Mouse (Mus musculus): ENCODE measurements at regions not wholly inside any gene's neighbourhood (a gene's known extent, or its start where the extent isn't known, plus 50 kb on each side); places are given as distances from the start of the nearest gene placed in this dataset.

DNA sequence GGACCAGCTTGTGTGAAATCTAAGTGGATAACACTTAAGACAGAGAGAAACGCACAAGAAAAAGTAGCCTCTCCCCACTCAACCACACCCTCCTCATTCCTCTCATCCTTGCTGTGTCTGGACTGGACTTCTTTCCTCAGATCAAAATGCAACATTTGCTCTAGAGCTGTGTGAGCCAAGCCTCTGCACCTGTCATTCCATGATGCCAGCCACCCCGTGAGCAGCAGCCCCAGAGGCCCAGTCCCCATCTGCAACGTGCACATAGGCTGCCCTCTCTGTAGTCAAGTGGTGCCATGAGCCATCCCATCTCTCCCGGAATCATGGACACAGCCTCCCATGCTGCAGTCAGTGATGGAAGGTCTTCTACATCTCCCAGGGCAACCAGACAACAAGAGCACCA is 55.1 kb upstream of the Gpc1 start:
- ATAC-seq (ENCODE audit: poor library complexity, severe bottlenecking): no peak

DNA sequence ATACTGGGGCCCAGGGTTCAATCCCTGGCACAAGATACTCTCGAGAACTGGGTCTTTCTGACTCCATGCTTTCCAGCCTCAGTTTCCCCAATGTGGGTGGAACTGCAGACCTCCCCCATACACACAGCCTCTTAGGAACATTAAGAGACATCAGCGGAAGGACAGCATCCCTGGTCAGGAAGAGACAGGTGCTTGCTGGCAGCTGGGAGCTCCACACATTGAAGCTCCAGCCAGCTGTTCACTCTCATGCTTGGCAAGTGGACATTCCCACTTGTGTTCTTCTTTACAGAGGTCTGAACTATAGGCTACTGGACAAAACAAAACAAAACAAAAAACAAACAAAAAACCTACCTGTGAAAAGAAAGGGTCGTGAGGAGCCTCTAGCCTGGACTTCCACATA is 55.5 kb upstream of the Gpc1 start:
- no peak for ATAC-seq (ENCODE audit: poor library complexity, severe bottlenecking)

DNA sequence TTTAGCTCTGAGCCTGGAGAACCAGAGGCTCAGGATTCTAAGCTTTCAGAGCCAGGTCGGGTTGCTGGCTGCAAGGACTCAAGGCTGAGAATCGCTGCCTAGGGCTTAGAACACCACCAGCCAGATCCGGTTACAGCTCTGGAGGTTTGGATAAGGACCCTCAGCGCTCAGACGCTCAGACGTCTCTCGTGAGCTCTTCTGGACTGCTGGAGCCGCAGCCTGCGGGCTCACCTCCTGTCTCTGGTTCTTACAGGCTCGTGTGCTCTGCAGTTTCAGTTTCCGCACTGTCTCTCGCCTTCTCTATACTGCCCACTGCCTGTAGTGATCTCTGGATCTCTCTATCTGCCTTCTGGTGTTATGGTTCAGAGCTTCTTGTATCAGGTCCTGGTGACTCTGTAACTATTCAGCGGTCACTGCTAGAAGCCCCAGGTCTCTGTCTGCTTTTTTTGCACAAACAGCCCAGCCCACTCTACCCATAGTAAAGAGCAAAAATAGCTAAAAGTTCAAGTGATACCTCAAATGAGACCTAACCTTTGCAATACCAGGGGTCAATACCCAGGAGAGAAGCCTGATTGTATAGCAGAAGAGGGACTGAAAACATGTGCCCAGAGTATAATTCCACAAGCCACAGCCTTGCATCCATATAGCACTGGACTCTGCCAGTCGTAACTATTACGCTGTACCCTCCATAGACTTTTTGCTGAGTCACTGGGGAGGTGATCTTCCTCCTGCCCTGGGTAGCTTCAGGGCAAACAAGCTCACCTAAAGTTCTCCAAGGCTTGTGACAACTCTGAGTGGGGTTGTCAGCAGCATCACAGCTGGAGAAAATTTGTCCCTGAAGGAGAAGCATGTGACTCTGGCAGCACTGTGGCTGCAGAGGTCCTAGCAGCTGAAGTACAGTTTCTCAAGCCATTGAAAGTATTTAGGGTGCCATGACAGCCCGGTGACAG is 56.4 kb upstream of the Gpc1 start:
- ATAC-seq (ENCODE audit: poor library complexity, severe bottlenecking): peak; percentile 58

DNA sequence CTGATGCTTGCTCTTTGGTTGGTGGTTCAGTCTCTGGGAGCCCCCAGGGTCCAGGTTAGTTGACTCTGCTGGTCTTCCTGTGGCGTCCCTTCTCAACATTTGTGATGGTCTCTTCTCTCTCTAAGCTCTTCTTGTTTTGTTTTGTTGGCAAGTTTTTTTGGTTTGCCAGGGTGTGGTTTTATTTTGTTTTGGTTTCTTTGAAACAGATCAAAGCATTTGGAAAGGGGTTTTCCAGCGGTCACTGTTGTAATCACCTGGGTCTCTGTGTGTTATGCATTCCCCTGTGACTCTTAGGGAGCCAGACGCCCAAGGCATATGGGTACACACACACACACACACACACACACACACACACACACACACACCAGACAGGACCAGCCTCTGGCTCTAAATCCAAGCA is 57.4 kb upstream of the Gpc1 start:
- ATAC-seq (ENCODE audit: poor library complexity, severe bottlenecking): no peak

DNA sequence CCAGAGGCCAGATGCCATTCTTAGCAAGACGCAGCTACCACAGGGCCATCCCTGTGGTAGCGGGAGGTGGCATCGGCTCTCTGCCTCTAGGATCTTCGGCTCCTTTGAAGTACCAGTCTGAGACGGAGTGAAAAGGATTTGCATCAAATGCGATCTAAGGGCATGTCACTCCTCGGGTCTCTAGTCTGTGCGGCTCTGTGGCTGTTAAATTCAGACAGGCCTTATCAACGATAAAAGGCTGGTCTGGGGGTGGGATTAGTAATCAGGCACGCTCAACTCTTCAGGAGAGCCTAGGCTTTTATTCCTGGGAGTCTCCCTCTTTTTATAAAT is 58.7 kb upstream of the Gpc1 start:
- no peak for ATAC-seq (ENCODE audit: poor library complexity, severe bottlenecking)

DNA sequence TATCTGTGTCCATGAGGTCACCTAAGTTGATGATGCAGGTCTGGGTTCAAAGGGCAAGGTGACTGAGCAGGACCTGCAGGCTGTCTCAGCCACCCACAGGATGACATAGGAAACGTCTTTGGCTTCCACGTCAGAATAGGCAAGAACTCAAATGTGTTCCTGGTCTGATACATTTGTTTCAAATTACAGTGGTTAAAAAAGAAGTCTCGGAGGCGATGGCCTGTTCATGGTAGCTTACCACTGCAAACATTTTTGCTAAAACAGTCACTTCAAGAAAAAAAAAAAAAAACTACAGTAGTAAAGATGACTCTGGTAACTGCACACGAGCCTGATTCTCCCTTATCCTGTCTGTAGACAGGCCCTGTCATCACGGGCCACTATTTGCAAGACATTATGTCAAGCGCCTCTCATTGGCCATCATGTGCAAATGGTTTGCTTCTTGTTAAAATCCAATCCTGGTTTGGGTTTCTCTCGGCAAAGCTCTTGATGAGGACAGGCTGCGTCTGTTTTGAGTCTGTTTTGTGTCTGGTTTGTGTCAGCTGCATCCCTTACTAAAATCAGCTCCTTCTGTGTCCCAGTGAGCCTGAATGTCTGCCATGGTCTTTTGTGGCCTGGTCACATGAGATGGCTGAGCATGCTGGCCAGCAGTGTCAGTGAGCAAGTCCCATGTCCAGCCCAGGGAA is 59.2 kb upstream of the Gpc1 start:
- no peak for ATAC-seq (ENCODE audit: poor library complexity, severe bottlenecking)

DNA sequence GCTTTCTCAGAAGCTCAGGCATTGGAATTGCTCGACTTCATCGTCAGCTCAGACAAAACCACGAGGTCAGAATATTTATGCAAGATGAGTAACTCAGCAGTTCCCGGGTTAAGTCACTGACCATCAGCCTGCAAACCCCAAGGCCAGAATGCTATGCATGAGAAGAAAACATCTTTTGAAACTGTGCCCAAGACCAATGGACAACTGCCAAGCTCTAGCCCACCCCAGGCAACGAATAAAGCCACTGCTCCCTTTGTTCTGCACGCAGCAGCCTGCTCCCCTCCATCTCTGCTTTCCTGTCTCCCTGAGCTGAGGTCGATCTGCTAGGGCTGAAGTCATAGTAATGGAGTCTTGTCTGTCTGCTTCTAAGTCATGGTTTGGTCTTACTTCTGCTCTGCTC is 61.7 kb upstream of the Gpc1 start:
- ATAC-seq (ENCODE audit: poor library complexity, severe bottlenecking): no peak

DNA sequence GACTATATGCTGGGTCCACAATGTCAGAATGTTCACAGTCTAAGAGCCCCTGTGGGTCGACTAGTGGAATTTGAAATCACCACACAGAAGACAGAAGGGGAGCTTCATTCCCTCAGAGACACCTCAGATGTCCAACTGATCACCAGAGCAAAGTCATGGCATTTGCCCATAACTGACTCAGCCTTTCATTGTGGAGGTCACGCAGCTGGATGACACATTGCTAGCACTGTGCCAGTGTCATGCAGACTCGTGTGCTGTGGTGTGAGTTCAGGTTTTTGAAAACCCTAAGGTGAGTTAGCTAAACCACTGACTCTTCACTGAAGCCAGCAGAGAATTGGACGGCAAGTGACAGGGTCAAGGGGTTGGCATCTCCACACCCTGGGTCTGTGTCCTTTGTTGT is 62.3 kb upstream of the Gpc1 start:
- ATAC-seq (ENCODE audit: poor library complexity, severe bottlenecking): no peak

DNA sequence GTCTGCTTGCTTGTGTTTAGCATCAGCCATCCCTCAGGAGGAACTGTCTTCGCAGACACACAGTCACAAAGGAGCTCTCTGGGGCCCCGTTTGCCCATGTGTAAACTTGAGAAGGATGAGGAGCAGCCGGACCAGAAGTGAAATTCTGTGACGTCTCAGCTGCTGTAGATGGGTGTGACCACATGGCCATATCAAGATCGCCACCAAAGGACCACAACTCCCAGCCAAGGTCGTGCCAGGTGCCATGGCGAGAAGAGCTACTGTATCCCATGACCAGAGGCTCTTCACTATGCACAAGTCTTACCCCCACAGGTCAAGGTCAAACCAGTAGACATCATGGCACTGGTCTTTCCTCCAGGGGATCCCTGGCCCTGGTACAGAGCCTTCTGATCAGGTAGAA is 64.9 kb upstream of the Gpc1 start:
- no peak for ATAC-seq (ENCODE audit: poor library complexity, severe bottlenecking)

DNA sequence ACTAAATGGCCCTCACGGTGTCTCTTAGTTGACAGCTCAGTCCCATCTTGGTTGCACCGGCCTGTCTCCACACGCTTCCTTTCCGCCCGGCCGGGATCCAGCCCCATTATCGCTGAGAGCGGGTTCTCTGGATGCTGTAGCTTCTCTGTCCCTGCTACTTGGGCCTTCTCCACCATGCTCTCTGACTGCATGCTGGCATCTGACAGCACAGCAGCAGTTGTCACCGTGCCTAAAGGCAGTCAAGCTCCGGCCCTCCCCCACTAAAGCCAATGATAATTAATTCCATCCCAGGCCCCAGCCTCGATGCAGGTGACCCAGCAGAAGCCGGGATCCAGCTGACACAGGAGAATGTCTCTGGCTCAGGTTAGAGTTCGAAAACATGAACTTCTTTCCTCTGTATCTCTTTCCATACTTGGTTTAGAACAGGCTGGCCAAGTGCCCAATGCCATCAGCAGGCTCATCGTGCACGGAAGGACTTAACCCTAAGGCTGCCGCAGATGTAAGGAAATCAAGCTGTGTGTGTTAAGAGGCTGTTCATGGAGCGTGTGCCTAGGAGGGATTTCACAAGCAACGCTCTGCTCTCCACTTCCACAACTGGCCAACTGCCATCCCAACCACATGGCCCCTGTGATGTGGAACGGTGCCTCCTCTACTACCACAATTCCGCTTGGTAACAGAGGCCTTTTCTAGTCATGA is 76.5 kb upstream of the Gpc1 start:
- peak; percentile 77 for ATAC-seq (ENCODE audit: poor library complexity, severe bottlenecking)

DNA sequence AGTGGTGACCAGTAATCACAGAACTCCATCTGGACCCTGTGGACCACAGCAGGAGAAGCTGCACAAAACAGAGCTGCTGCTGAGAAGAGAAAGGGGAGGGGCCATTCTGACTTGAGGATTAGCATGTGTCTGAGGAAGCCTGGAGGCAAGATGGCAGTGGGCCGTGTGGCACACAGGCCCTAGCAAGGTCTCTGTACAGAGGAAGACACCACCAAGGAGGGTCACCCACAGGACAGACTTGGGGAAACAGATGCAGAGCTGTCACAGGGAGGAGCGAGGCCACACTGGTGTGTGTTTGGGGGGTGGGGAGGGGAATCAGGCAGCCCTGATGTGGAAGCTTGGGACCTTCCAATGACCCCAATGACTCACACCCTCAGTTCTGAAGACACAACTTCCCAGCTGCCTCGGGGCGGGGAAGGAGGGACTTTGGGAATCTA is 79.7 kb upstream of the Gpc1 start:
- ATAC-seq (ENCODE audit: poor library complexity, severe bottlenecking): peak; percentile 23

DNA sequence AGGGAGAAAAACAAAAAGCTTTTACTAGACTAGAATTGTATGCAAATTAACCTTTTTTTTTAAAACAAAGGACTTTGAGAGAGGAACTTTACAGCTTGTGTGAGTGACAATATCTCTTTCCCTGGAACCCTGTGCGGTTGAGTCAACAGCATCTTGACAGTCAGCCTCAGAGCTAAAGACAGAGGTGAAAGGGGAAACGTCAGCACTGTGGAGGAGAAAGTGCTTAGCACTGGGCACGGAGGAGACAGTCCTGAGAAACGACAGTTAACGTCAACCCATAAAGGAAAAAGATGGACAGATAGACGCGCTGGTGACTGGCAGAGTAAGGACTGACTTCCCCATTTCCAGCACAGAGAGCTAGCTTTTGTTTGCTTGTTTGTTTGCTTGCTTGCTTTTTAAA is 82.0 kb upstream of the Gpc1 start:
- ATAC-seq (ENCODE audit: poor library complexity, severe bottlenecking): peak; percentile 49

DNA sequence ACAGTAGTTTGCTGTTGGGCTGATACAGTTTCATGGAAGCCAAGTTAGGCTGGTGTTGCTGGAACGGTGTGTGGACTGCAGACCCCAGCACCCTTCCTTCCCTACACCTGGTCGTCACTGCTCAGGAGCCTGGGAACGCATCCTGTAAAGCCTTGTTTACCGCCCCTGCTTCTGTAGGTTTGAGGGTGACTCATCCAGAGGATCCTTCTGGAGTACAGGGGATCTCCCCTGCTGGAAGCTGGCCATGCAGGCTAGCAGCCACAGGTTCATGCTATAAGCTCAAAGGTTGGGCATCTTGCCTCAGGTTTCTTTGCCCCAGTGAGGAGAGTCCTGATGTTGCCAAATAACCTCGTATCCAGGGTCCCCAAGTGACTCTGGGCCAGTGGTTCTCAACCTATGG is 86.2 kb upstream of the Gpc1 start:
- no peak for ATAC-seq (ENCODE audit: poor library complexity, severe bottlenecking)

DNA sequence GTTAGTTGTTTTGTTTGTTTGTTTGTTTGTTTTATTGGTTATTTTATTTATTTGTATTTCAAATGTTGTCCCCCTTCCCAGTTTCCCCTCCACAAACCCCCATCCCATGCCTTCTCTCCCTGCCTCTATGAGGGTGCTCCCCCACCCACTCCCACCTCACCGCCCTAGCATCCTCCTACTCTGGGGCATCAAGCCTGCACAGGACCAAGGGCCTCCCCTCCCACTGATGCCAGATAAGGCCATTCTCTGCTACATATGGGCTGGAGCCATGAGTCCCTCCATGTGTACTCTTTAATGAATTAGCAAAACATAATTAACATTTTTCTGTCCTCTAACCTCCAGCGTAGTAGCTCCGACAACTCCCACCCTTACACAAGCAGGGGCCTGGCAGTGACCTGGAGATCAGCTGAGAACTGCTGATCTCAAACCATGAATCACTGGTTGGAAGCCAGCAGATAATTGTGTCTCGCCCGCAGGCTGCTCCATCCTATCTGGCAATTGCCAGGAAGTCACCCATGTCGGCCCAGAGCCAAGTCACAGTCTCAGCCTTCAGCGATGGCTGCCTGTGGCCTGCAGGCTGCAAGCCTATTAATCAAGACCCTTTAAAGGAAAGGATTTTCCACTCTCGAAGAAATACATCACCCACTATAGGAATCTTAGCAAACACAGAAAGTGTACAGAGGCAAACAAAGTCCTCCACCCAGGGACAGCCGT is 86.8 kb upstream of the Gpc1 start:
- no peak for ATAC-seq (ENCODE audit: poor library complexity, severe bottlenecking)

DNA sequence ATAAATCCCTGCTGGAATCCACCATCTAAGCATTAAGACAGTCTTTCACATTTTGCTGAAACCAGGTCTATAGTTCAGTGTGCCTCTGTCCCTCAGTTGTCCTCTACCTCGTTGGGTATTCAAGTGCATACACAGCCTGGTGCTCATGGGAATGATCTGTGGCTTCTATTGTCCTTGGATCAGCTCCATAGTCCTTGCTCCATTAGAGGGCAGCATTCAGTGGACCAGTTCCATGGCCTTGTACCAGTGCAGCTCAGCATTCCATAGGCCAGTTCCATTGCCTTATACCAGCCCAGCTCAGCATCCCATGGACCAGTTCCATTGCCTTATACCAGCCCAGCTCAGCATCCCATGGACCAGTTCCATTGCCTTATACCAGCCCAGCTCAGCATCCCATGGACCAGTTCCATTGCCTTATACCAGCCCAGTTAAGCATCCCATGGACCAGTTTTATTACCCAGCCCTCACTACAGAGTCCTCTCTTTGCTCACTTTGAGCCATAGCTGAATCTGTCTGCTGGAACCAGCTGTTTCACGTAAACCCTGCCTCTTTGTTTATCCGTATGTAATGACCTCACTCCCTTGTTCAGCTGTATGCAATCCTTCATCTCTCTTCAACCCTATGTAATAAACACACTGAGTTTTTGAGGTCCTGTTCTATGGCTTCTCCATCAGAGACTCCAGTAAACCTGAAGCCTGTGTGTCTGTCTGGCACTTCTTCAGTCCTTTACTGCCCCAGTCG is 88.4 kb upstream of the Gpc1 start:
- ATAC-seq (ENCODE audit: poor library complexity, severe bottlenecking): no peak

DNA sequence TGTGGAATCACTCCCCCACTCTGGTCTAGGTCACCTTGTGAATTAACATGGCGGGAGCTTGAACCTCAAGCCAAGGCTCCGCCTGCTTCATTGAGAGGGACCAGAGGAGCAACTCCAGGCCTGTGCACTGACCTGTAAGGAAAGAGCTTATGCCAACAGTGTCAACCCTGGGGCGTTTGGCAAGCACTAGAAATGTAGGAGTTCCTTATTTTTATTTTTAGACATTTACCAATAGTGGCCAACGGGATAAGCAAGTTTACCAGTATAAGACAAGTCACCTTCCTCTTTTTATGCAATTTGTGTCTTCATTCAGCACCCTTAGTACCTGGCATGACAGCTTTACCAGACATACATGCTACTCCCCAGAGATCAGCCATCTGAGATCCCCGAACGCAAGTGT is 89.1 kb upstream of the Gpc1 start:
- peak; percentile 90 for ATAC-seq (ENCODE audit: poor library complexity, severe bottlenecking)

DNA sequence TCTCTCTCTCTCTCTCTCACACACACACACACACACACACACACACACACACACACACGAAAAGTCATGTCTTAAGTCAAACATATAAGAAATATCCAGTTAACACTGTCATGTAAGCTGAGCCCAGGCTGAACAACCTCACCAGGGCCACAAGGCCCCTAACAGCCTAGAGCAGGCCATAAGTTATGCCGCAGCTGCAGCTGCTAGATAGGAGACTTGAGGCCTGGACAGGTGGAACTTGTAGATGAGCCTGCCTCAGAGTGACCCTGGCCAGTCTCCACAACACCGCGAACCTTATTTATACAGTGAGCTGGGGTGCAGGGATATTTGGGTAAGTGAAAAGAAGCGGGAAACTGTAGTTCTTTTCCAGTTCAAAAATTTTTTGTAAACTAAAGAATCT is 90.4 kb upstream of the Gpc1 start:
- no peak for ATAC-seq (ENCODE audit: poor library complexity, severe bottlenecking)

DNA sequence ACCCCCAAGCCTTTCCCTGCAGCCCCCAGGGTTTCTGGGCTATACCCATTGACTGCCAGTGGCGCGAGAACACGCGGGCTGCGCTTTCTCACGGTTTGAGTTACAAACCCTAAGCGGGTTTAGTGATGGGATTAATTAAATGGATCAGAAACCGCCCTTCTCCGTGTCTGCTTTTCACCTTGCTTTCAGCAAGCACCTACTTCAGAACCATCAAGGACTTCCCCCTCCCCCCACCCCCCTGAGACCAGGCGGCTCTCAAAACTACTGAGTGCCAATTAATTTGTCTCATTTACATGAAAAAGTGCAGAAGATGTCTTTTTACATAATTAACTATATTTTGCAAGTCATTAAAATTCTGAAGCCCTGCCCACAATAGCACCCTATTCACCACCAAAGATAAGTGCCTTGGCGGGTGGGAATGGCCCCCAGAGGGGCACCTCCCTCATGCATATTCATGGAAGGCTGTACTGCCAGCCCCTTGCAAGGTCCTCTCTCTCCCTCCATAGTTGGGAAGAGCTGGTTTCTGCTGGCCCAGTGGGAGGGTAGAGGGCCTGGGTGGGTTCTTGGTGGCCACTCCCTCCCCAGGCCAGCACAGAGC is 89.1 kb upstream of the Otos start:
- no peak for ATAC-seq (ENCODE audit: poor library complexity, severe bottlenecking)

DNA sequence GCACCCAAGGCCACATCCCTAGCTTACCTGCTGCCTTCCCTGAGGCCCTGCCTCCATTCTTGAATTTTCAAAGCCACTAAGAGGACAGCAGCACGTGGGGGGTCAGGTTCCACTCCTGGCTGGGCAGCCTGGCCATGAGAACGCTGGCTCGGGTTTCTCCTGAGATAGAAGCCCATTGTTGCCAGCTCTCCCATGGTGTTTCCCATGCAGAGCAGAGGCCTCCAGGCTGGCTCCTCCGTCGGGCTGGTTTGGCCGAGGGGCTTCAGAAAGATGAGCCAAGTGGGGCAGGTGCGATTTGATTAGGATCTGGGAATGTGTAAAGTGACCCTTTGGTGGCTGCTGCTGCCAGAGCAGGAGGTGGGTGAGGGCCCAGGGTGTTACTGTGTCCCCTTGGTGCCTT is 87.8 kb upstream of the Otos start:
- no peak for ATAC-seq (ENCODE audit: poor library complexity, severe bottlenecking)

DNA sequence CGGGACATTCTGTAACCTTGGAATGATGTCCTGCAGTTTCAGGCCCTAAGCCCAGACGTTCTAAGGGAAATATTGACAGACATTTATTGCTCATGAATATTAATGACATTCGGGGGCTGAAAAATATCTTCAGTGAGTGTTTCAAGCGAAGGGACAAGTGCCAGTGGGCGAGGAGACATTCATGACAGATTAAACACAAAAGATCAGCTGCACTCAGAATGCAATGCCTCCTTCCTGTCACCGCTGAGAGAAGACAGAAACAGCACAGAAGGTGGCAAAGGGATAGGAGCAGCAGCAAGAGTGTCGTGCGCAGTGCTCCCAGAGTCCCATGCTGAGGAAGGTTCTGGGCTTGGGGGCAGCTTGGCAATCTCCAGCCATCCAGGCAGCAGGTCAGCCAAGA is 85.1 kb upstream of the Otos start:
- no peak for ATAC-seq (ENCODE audit: poor library complexity, severe bottlenecking)

All from megakaryocyte, adult 5-6 weeks (primary cell).